Mouse (Mus musculus) small intestine, adult 2 months (tissue): ENCODE measurements around the gene Dixdc1. TPM values are rescaled to one million over a fixed set of nuclear protein-coding genes. Genes with fewer than 3 reads are reported as not detected.
"Not testable (repeated sequence)": the region's sequence is repeated elsewhere in the genome, so short reads cannot be mapped to it uniquely, and the experiment has no call there.

Experiments used
- H3K27ac ChIP-seq: fragments of 200-500 bp; 2 replicates; pipeline ENCODE4 v1.5.1; 2012; ENCODE audit warnings: low read depth, low read length, control low read depth, inconsistent platforms; ENCODE audit not compliant: insufficient read depth
- H3K27me3 ChIP-seq: fragments of 200-500 bp; 2 replicates; pipeline ENCODE4 v1.6.1; 2012; ENCODE audit warnings: mild to moderate bottlenecking, moderate library complexity, low read length, inconsistent platforms; ENCODE audit not compliant: control insufficient read depth, insufficient read depth
- H3K36me3 ChIP-seq: fragments of 200-500 bp; 2 replicates; pipeline ENCODE4 v1.6.1; 2012; ENCODE audit warnings: mild to moderate bottlenecking, low read length, control low read depth, inconsistent platforms; ENCODE audit not compliant: control insufficient read depth, insufficient read depth
- H3K4me1 ChIP-seq: fragments of 200-500 bp; 2 replicates; pipeline ENCODE4 v1.6.1; 2012; ENCODE audit warnings: low read length, inconsistent platforms, mixed read lengths; ENCODE audit not compliant: control insufficient read depth, insufficient read depth, insufficient read length
- H3K4me3 ChIP-seq: fragments of 200-500 bp; 2 replicates; pipeline ENCODE4 v1.5.1; 2012; ENCODE audit warnings: low read depth, mild to moderate bottlenecking, control low read depth, inconsistent platforms, low read length, moderate library complexity
- CTCF ChIP-seq: fragments of 200-500 bp; IDR thresholded peaks from 2 replicates; pipeline ENCODE4 v1.5.1; 2012; ENCODE audit warnings: low read depth, mild to moderate bottlenecking, control low read depth, inconsistent platforms, low read length, moderate library complexity, mixed read lengths; ENCODE audit not compliant: insufficient replicate concordance, insufficient read length; ENCODE audit errors: extremely low read depth
- POLR2A ChIP-seq: fragments of 200-500 bp; IDR thresholded peaks from 2 replicates; pipeline ENCODE4 v1.6.1; 2012; ENCODE audit warnings: low read depth, mild to moderate bottlenecking, control low read depth, inconsistent platforms, low read length, moderate library complexity
- WGBS: fragments of 180-500 bp; shearing (Covaris S2); methylation state at CpG from one replicate; pipeline ENCODE4 v1.1.7; 2018; 5-methylcytosine and 5-hydroxymethylcytosine counted together
- polyA plus RNA-seq: library from polyadenylated mRNA; depleted of rRNA; stranded (reverse); fragments of >200 nt; gene quantifications from 2 replicates; pipeline ENCODE4 v1.2.3, GENCODE M21; 2012; rRNA removed

The Dixdc1 gene
- polyA plus RNA-seq, 1 experiment: 0.75 TPM

- H3K36me3 ChIP-seq: peaks cover 16% of the 10 kb centered on the region
- H3K4me1 ChIP-seq: 0 out of 2 replicates have a peak, but pooled peaks cover 2% of the 10 kb centered on the region
- no peaks in the 10 kb centered on the region for H3K27me3 ChIP-seq
- TF ChIP-seq CTCF (peak; percentile 37; the same call in 1 of the 2 replicates), POLR2A (no peak)
- H3K4me3 ChIP-seq: no peak overlapping the region
- 71% methylated on average over 2 of the region's 2 CpGs for WGBS
- H3K27ac ChIP-seq: no peak overlapping the region
Measured at GRCm38 (mm10) chr9:50633059-50633458, 106.3 kb downstream of the Dixdc1 start.

- no peak overlapping the region for H3K4me3 ChIP-seq
- 44% methylated on average over 6 of the region's 6 CpGs for WGBS
- H3K4me1 ChIP-seq: 0 out of 2 replicates have a peak, but pooled peaks cover 2% of the 10 kb centered on the region
- H3K36me3 ChIP-seq: peaks cover 10% of the 10 kb centered on the region
- no peak for TF ChIP-seq POLR2A
- TF ChIP-seq CTCF: no peak
- no peak overlapping the region for H3K27ac ChIP-seq
- no peaks in the 10 kb centered on the region for H3K27me3 ChIP-seq
Measured at GRCm38 (mm10) chr9:50632016-50632688, 107.2 kb downstream of the Dixdc1 start.

GRCm38 (mm10) chr9:50630903-50631302, 108.4 kb downstream of the Dixdc1 start:
- H3K27me3 ChIP-seq, H3K4me1 ChIP-seq, H3K4me3 ChIP-seq, H3K36me3 ChIP-seq, H3K27ac ChIP-seq: not testable (repeated sequence)
- 93% methylated on average over 6 of the region's 8 CpGs for WGBS

- H3K4me3 ChIP-seq: no peak overlapping the region
Measured at GRCm38 (mm10) chr9:50617794-50618330, 121.5 kb downstream of the Dixdc1 start.

GRCm38 (mm10) chr9:50616766-50617603, 122.3 kb downstream of the Dixdc1 start, which contains the start of the genes Pih1d2 and Nkapd1:
TSS of gene Pih1d2 (plus strand) at chr9:50617321.
TSS of gene Nkapd1 (minus strand) at chr9:50617464.
- WGBS: under 1% methylated on average over 81 of the region's 81 CpGs
- no peaks in the 10 kb centered on the region for H3K27me3 ChIP-seq
- no peaks in the 10 kb centered on the region for H3K4me1 ChIP-seq
- peak within 1 kb of the TSS; percentile 90 for H3K27ac ChIP-seq
- H3K4me3 ChIP-seq: peak within 1 kb of the TSS; percentile 83
- H3K36me3 ChIP-seq: peaks cover 17% of the 10 kb centered on the region
- TF ChIP-seq CTCF (no peak), POLR2A (peak; percentile 27)

More at GRCm38 (mm10) chr9:50617794-50618330, 121.5 kb downstream of the Dixdc1 start:
- 54% methylated on average over 9 of the region's 9 CpGs for WGBS
- Histone ChIP-seq H3K27me3 (no peaks in the 10 kb centered on the region), H3K4me1 (no peaks in the 10 kb centered on the region), H3K36me3 (peaks cover 15% of the 10 kb centered on the region), H3K27ac (no peak overlapping the region)
- TF ChIP-seq POLR2A: no peak
- no peak for TF ChIP-seq CTCF

GRCm38 (mm10) chr9:50616161-50616560, 123.2 kb downstream of the Dixdc1 start:
- no peaks in the 10 kb centered on the region for H3K4me1 ChIP-seq
- TF ChIP-seq POLR2A: no peak
- TF ChIP-seq CTCF: no peak
- H3K36me3 ChIP-seq: peaks cover 23% of the 10 kb centered on the region
- H3K27me3 ChIP-seq: no peaks in the 10 kb centered on the region
- H3K4me3 ChIP-seq: peak overlapping the region; percentile 83
- 21% methylated on average over 11 of the region's 11 CpGs for WGBS
- peak overlapping the region; percentile 90; the same call in 1 of the 2 replicates for H3K27ac ChIP-seq

Other genes with a start within 250 kb of the Dixdc1 start
- 2.5 and 23.9 TPM in 2 replicates for gene Plet1, start 245.0 kb downstream of the Dixdc1 start, polyA plus RNA-seq
- 10.4 and 14.9 TPM in 2 replicates for gene Pts, start 210.8 kb downstream of the Dixdc1 start, polyA plus RNA-seq
- 5.7 and 11.2 TPM in 2 replicates for gene Il18, start 184.7 kb downstream of the Dixdc1 start, polyA plus RNA-seq
- 5.5 and 8.5 TPM in 2 replicates for gene Bco2, start 184.3 kb downstream of the Dixdc1 start, polyA plus RNA-seq
- gene Tex12, start 178.2 kb downstream of the Dixdc1 start, polyA plus RNA-seq: 0.10 TPM in 1 of 2 replicates, not detected in the other
- 307 and 325 TPM in 2 replicates for gene Sdhd, start 135.7 kb downstream of the Dixdc1 start, polyA plus RNA-seq
- 93.7 and 98.1 TPM in 2 replicates for gene Timm8b, start 135.6 kb downstream of the Dixdc1 start, polyA plus RNA-seq
- 0.28 TPM in 2 replicates for gene Pih1d2, start 122.2 kb downstream of the Dixdc1 start, polyA plus RNA-seq
- gene Nkapd1, start 122.1 kb downstream of the Dixdc1 start, polyA plus RNA-seq: 1.2 and 1.6 TPM in 2 replicates
- 5.3 and 10.2 TPM in 2 replicates for gene Dlat, start 79.7 kb downstream of the Dixdc1 start, polyA plus RNA-seq
- 7.6 and 15.0 TPM in 2 replicates for gene 2310030G06Rik, start 7.0 kb upstream of the Dixdc1 start, polyA plus RNA-seq
- gene Cryab, start 11.8 kb upstream of the Dixdc1 start, polyA plus RNA-seq: 16.7 and 23.1 TPM in 2 replicates
- 3.5 and 7.6 TPM in 2 replicates for gene Hspb2, start 12.8 kb upstream of the Dixdc1 start, polyA plus RNA-seq
- gene Fdxacb1, start 28.7 kb upstream of the Dixdc1 start, polyA plus RNA-seq: 2.4 and 2.6 TPM in 2 replicates
- gene Alg9, start 35.5 kb upstream of the Dixdc1 start, polyA plus RNA-seq: 13.2 and 17.6 TPM in 2 replicates
- 12.6 and 20.7 TPM in 2 replicates for gene 1110032A03Rik, start 36.0 kb upstream of the Dixdc1 start, polyA plus RNA-seq
- 1.6 and 1.9 TPM in 2 replicates for gene Ppp2r1b, start 105.8 kb upstream of the Dixdc1 start, polyA plus RNA-seq